Mouse (Mus musculus): ENCODE data around the gene Nrsn2. TPM values are rescaled to one million over a fixed set of nuclear protein-coding genes. Genes with fewer than 3 reads are reported as not detected.
A peak's percentile ranks its signal among the peaks of the same experiment; 100 is the strongest.

Nrsn2 gene
- polyA plus RNA-seq (2012; rRNA removed), result 25.8 and 33.1 TPM in 2 replicates

DNA sequence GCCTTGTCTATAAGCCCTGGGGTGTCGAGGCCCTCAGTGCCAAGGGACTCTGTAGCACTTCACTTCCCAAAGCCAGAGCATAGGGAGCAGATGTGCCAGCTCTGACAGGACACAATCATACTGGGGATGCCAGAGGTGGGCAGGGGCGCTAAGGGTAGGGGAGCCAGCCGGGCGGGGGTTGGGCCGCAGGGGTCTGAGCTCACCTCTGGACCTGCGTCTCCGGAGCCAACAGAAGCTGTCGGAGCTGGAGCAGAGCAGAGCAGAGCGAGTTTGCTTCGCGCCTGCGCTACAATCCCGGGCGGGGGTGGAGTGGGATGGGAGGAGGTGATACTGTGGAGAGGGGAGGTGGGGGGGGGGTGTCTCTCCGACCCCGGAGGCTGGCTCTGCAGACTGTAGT lies at the start of gene Nrsn2:
TSS of gene Nrsn2 (minus strand) at position 294 of the 397 bp plus-strand sequence.
- TF ChIP-seq CTCF (IDR thresholded peaks at IDR 0.05; ENCODE audit: borderline replicate concordance, extremely low read depth, insufficient read depth, insufficient read length) (no peak), POLR2A (IDR thresholded peaks at IDR 0.05; ENCODE audit: borderline replicate concordance, extremely low read depth, insufficient read depth, insufficient read length, poor library complexity, severe bottlenecking) (no peak)
- peak; percentile 84 for DNase-seq (ENCODE audit: low read depth)

DNA sequence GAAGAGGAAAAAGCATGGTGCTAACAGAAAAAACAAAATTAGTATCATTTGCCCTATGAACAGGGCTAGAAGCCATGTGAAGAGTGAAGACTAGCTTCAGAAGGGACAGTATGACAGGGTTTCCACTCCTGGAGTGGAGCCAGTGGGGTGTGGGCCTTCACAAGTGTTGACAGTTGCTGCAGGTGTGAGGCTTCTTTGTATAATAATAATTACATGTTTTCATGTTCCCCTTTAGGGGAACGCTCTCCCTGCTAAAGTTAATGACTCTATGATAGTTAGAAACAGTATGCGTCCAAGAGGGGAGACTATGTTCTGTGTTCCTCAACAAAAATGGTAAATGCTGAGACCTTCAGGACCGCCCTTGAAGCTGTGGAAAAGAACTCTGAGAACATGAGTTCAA lies 39.3 kb upstream of the Nrsn2 start:
- no peak for TF ChIP-seq CTCF (IDR thresholded peaks at IDR 0.05; ENCODE audit: borderline replicate concordance, extremely low read depth, insufficient read depth, insufficient read length)
- no peak for TF ChIP-seq POLR2A (IDR thresholded peaks at IDR 0.05; ENCODE audit: borderline replicate concordance, extremely low read depth, insufficient read depth, insufficient read length, poor library complexity, severe bottlenecking)
- no peak for DNase-seq (ENCODE audit: low read depth)

- no peak for TF ChIP-seq CTCF (IDR thresholded peaks at IDR 0.05; ENCODE audit: borderline replicate concordance, extremely low read depth, insufficient read depth, insufficient read length)
- TF ChIP-seq POLR2A (IDR thresholded peaks at IDR 0.05; ENCODE audit: borderline replicate concordance, extremely low read depth, insufficient read depth, insufficient read length, poor library complexity, severe bottlenecking), result no peak
- no peak for DNase-seq (ENCODE audit: low read depth)
These were observed 38.8 kb upstream of the Nrsn2 start, which contains the start of gene 6820408C15Rik for GRCm38 (mm10) chr2:152415287-152415686. 6820408C15Rik (plus strand) TSS chr2:152415587.

DNA sequence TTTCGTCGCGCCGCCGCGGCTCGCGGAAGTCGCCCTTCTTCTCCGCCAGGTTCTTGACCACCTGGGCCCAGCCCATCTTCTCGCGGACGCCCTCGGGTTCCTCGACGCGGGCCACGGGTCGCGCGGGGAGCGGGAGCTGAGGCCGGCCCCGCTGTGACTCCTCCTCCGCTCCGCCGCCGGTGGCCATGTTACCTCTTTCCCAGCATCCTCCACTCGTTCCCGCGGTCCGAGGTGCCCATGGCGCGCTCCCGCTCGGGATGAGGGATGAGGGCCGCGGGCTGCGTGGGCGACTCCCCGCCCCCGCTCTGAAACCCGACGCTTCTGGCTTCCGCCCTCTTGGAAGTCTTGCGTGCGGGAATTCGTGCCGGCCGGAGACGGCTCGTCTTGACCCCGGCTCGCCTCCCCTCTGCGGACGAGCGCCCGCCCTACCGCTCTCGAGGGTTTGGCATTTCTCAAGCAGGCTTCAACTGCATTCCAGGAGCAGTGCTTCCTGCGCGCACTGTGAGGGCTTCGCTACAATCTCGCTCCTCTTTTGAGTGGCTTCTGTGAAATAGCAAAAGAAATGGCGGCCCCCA lies 38.2 kb upstream of the Nrsn2 start, which contains the start of gene Zcchc3:
TSS of gene Zcchc3 (minus strand) at position 437 of the 575 bp plus-strand sequence.
- TF ChIP-seq CTCF (IDR thresholded peaks at IDR 0.05; ENCODE audit: borderline replicate concordance, extremely low read depth, insufficient read depth, insufficient read length) (no peak), POLR2A (IDR thresholded peaks at IDR 0.05; ENCODE audit: borderline replicate concordance, extremely low read depth, insufficient read depth, insufficient read length, poor library complexity, severe bottlenecking) (peak; percentile 79)
- peak; percentile 94 for DNase-seq (ENCODE audit: low read depth)

- TF ChIP-seq POLR2A (IDR thresholded peaks at IDR 0.05; ENCODE audit: borderline replicate concordance, extremely low read depth, insufficient read depth, insufficient read length, poor library complexity, severe bottlenecking), result no peak
- no peak for TF ChIP-seq CTCF (IDR thresholded peaks at IDR 0.05; ENCODE audit: borderline replicate concordance, extremely low read depth, insufficient read depth, insufficient read length)
- DNase-seq (ENCODE audit: low read depth), result peak; percentile 62
These were observed 37.5 kb upstream of the Nrsn2 start for GRCm38 (mm10) chr2:152413765-152414584.

- no peak for DNase-seq (ENCODE audit: low read depth)
- TF ChIP-seq POLR2A (IDR thresholded peaks at IDR 0.05; ENCODE audit: borderline replicate concordance, extremely low read depth, insufficient read depth, insufficient read length, poor library complexity, severe bottlenecking) (no peak), CTCF (IDR thresholded peaks at IDR 0.05; ENCODE audit: borderline replicate concordance, extremely low read depth, insufficient read depth, insufficient read length) (no peak)
These were observed 36.8 kb upstream of the Nrsn2 start for GRCm38 (mm10) chr2:152413158-152413764.

GRCm38 (mm10) chr2:152412526-152413157 lies 36.2 kb upstream of the Nrsn2 start:
- TF ChIP-seq POLR2A (IDR thresholded peaks at IDR 0.05; ENCODE audit: borderline replicate concordance, extremely low read depth, insufficient read depth, insufficient read length, poor library complexity, severe bottlenecking), result no peak
- TF ChIP-seq CTCF (IDR thresholded peaks at IDR 0.05; ENCODE audit: borderline replicate concordance, extremely low read depth, insufficient read depth, insufficient read length), result no peak
- peak; percentile 84 for DNase-seq (ENCODE audit: low read depth)

DNA sequence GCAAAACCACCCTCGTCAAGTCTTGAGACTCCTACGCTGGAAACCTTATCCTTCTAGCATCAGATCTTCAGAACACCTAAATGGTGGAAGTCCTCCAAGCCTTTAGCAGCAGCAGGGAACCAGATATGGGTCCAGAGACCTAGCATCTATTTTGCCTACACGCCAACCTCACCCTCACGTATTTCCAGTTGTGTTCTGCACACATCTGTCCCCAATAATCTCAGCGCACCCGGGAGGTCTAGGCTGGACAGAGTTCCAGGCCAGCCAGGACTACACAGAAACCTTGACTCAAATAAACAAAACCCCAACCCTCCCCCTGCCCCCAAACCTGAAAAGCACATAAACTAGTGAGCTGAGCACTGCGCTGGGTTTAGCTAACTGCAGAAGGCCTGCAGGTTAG lies 35.0 kb upstream of the Nrsn2 start:
- TF ChIP-seq CTCF (IDR thresholded peaks at IDR 0.05; ENCODE audit: borderline replicate concordance, extremely low read depth, insufficient read depth, insufficient read length) (no peak), POLR2A (IDR thresholded peaks at IDR 0.05; ENCODE audit: borderline replicate concordance, extremely low read depth, insufficient read depth, insufficient read length, poor library complexity, severe bottlenecking) (no peak)

GRCm38 (mm10) chr2:152410971-152411371 lies 34.5 kb upstream of the Nrsn2 start:
- TF ChIP-seq POLR2A (IDR thresholded peaks at IDR 0.05; ENCODE audit: borderline replicate concordance, extremely low read depth, insufficient read depth, insufficient read length, poor library complexity, severe bottlenecking) (no peak), CTCF (IDR thresholded peaks at IDR 0.05; ENCODE audit: borderline replicate concordance, extremely low read depth, insufficient read depth, insufficient read length) (no peak)
- DNase-seq (ENCODE audit: low read depth), result peak; percentile 96

More for the DNA sequence above, 35.0 kb upstream of the Nrsn2 start:
- DNase-seq (ENCODE audit: low read depth), result peak; percentile 44

DNA sequence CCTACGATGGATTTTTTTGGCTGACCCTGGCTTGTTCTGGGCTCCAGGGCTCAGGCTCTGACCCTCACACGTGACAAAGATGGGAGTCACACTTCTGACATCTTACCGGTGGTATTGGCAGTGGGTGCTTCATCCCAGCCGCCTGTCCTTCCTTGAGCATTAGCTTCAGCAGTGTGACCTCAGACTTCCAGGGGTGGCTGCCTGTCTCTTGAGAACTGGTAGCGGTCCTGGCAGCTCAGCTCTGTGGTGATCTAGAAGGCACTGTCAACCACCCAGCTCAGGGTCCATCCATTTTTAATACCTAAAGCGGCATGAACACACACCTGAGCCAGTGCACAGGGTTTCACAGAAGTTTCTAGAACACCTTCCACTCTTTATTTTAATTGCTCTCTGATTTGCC lies 33.3 kb upstream of the Nrsn2 start:
- no peak for DNase-seq (ENCODE audit: low read depth)
- no peak for TF ChIP-seq CTCF (IDR thresholded peaks at IDR 0.05; ENCODE audit: borderline replicate concordance, extremely low read depth, insufficient read depth, insufficient read length)
- no peak for TF ChIP-seq POLR2A (IDR thresholded peaks at IDR 0.05; ENCODE audit: borderline replicate concordance, extremely low read depth, insufficient read depth, insufficient read length, poor library complexity, severe bottlenecking)

DNA sequence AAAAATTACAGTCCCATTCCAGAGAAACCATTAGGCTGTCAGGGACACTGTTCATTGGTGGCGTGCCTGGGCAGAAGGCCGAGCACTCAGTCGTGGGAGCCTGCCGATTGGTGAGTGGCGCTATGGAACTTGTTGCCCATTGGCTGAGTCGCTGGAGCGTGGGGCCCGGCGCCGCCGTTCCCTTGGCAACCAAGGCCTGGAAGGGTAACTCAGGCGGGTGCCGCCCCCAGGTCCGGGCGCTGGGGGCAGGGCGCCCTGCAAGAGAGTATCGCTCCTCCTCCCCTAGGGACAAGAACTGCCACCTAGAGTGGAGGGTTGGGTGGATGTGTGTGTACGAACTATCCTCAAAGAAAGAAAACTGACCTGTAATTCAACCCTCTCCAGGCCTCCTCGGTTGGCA lies 29.7 kb upstream of the Nrsn2 start:
- no peak for TF ChIP-seq POLR2A (IDR thresholded peaks at IDR 0.05; ENCODE audit: borderline replicate concordance, extremely low read depth, insufficient read depth, insufficient read length, poor library complexity, severe bottlenecking)
- TF ChIP-seq CTCF (IDR thresholded peaks at IDR 0.05; ENCODE audit: borderline replicate concordance, extremely low read depth, insufficient read depth, insufficient read length), result no peak

More for the DNA sequence above, 29.7 kb upstream of the Nrsn2 start:
- peak; percentile 98 for DNase-seq (ENCODE audit: low read depth)

Data from brain, embryonic 14.5 days (tissue).